8 mouse cellular contexts compared by ENCODE assay signal in genomic region chr9:75435918-75436317, GRCm38 (mm10). TPM values are rescaled to one million over a fixed set of nuclear protein-coding genes. Genes with fewer than 3 reads are reported as not detected.
A peak's percentile ranks its signal among the peaks of the same experiment; 100 is the strongest.
DNase-seq lines count a peak whose midpoint lies in the region; ATAC-seq and TF ChIP-seq lines count a peak whose summit lies in the region.

No protein-coding gene starts in this region.

- peak overlapping the region; percentile 56 for H3K4me3 ChIP-seq in ES-Bruce4 (ENCODE audit: low read depth, low read length)
- no peak overlapping the region for H3K4me3 ChIP-seq in bone marrow macrophage, adult 2 months (ENCODE audit: insufficient read depth, low read length)
- no peak overlapping the region for H3K4me3 ChIP-seq in forebrain, embryonic 13.5 days
- H3K4me3 ChIP-seq in heart, postnatal 0 days (ENCODE audit: low read depth, low read length) = no peak overlapping the region
- no peak overlapping the region for H3K4me3 ChIP-seq in lung, adult 2 months (replicated peaks; ENCODE audit: extremely low read depth, low read depth, low read length)
- H3K4me3 ChIP-seq in olfactory bulb, adult 2 months (ENCODE audit: insufficient read depth, low read depth, low read length) = no peak overlapping the region
- 0 out of 2 replicates have a peak overlapping the region, but pooled peaks have one; percentile 1 for H3K4me3 ChIP-seq in thymus, adult 2 months (ENCODE audit: control insufficient read depth, insufficient read depth, low read length)

- TF ChIP-seq POLR2A in ES-Bruce4 (IDR thresholded peaks at IDR 0.05; ENCODE audit: insufficient read depth, low read length) = no peak
- no peak for TF ChIP-seq POLR2A in bone marrow macrophage, adult 2 months (IDR thresholded peaks at IDR 0.05; ENCODE audit: borderline replicate concordance, low read depth, low read length)
- 0 out of 2 replicates have a peak, but pooled peaks have one; percentile 7 for TF ChIP-seq POLR2A in lung, adult 2 months (IDR thresholded peaks at IDR 0.05; ENCODE audit: borderline replicate concordance, extremely low read depth, low read depth, low read length)
- TF ChIP-seq POLR2A in olfactory bulb, adult 2 months (IDR thresholded peaks at IDR 0.05; ENCODE audit: insufficient read depth, low read depth, low read length) = no peak
- TF ChIP-seq POLR2A in thymus, adult 2 months (IDR thresholded peaks at IDR 0.05; ENCODE audit: control insufficient read depth, extremely low read depth, insufficient read depth, low read length, poor library complexity) = no peak

- peak overlapping the region; percentile 94 for H3K27ac ChIP-seq in ES-Bruce4 (ENCODE audit: insufficient read depth, low read length)
- peak overlapping the region; percentile 90 for H3K27ac ChIP-seq in bone marrow macrophage, adult 2 months (ENCODE audit: insufficient read depth, low read depth, low read length)
- H3K27ac ChIP-seq in forebrain, embryonic 13.5 days = no peak overlapping the region
- H3K27ac ChIP-seq in heart, postnatal 0 days (ENCODE audit: low read depth) = peak overlapping the region; percentile 11
- H3K27ac ChIP-seq in olfactory bulb, adult 2 months (ENCODE audit: insufficient read depth, low read depth, low read length) = peak overlapping the region; percentile 51; the same call in 1 of the 2 replicates
- no peak overlapping the region for H3K27ac ChIP-seq in thymus, adult 2 months (ENCODE audit: control insufficient read depth, insufficient read depth, low read length)

- no peaks in the 10 kb centered on the region for H3K27me3 ChIP-seq in ES-Bruce4 (ENCODE audit: control insufficient read depth, insufficient read depth, low read length, poor library complexity, severe bottlenecking)
- H3K27me3 ChIP-seq in forebrain, embryonic 13.5 days = no peaks in the 10 kb centered on the region
- no peaks in the 10 kb centered on the region for H3K27me3 ChIP-seq in heart, postnatal 0 days (ENCODE audit: control insufficient read depth, insufficient read depth, low read length)
- no peaks in the 10 kb centered on the region for H3K27me3 ChIP-seq in thymus, adult 2 months (ENCODE audit: control insufficient read depth, insufficient read depth, low read length)

- H3K9ac ChIP-seq in ES-Bruce4 (ENCODE audit: low read depth, poor library complexity, severe bottlenecking) = peak overlapping the region; percentile 41
- H3K9ac ChIP-seq in forebrain, embryonic 13.5 days = no peak overlapping the region
- H3K9ac ChIP-seq in heart, postnatal 0 days (replicated peaks; ENCODE audit: low read depth, low read length) = no peak overlapping the region

- no peaks in the 10 kb centered on the region for H3K9me3 ChIP-seq in ES-Bruce4 (replicated peaks; ENCODE audit: control insufficient read depth, insufficient read depth, low read length, poor library complexity, severe bottlenecking)
- no peaks in the 10 kb centered on the region for H3K9me3 ChIP-seq in forebrain, embryonic 13.5 days (replicated peaks)
- H3K9me3 ChIP-seq in heart, postnatal 0 days (replicated peaks; ENCODE audit: control insufficient read depth, low read length) = no peaks in the 10 kb centered on the region

- no peak for TF ChIP-seq EP300 in ES-Bruce4 (IDR thresholded peaks at IDR 0.05; ENCODE audit: insufficient read depth, low read depth, low read length)
- peak; percentile 53; the same call in 1 of the 2 replicates for TF ChIP-seq EP300 in heart, postnatal 0 days (IDR thresholded peaks at IDR 0.05; ENCODE audit: low read depth)

- peaks cover 4% of the 10 kb centered on the region for H3K4me1 ChIP-seq in ES-Bruce4 (ENCODE audit: control insufficient read depth, insufficient read depth, low read length)
- H3K4me1 ChIP-seq in bone marrow macrophage, adult 2 months (ENCODE audit: control insufficient read depth, insufficient read depth, low read length) = peaks cover 38% of the 10 kb centered on the region
- peaks cover 9% of the 10 kb centered on the region for H3K4me1 ChIP-seq in forebrain, embryonic 13.5 days
- H3K4me1 ChIP-seq in heart, postnatal 0 days (ENCODE audit: control insufficient read depth, insufficient read depth) = peaks cover 4% of the 10 kb centered on the region; the same call in 1 of the 2 replicates
- peaks cover 20% of the 10 kb centered on the region for H3K4me1 ChIP-seq in lung, adult 2 months (ENCODE audit: control insufficient read depth, insufficient read depth, low read length)
- peaks cover 9% of the 10 kb centered on the region for H3K4me1 ChIP-seq in olfactory bulb, adult 2 months (ENCODE audit: control insufficient read depth, insufficient read depth, low read length)
- peaks cover 25% of the 10 kb centered on the region for H3K4me1 ChIP-seq in thymus, adult 2 months (replicated peaks; ENCODE audit: control insufficient read depth, insufficient read depth, low read length)

- peak; percentile 55 for ATAC-seq in forebrain, embryonic 13.5 days
- ATAC-seq in heart, postnatal 0 days (ENCODE audit: insufficient read depth, low read depth) = peak; percentile 91

- H3K4me2 ChIP-seq in forebrain, embryonic 13.5 days = 0 out of 2 replicates have a peak overlapping the region, but pooled peaks have one; percentile 3
- H3K4me2 ChIP-seq in heart, postnatal 0 days (ENCODE audit: low read depth, low read length) = peak overlapping the region; percentile 23; the same call in 1 of the 2 replicates

- 3% methylated on average over 12 of the region's 12 CpGs for WGBS in forebrain, embryonic 13.5 days
- WGBS in heart, postnatal 0 days = 1% methylated on average over 12 of the region's 12 CpGs
- under 1% methylated on average over 12 of the region's 12 CpGs for WGBS in lung, adult 2 months
- WGBS in olfactory bulb, adult 2 months = 16% methylated on average over 12 of the region's 12 CpGs
- WGBS in thymus, adult 2 months = 3% methylated on average over 12 of the region's 12 CpGs

- no peaks in the 10 kb centered on the region for H3K36me3 ChIP-seq in ES-Bruce4 (ENCODE audit: control insufficient read depth, insufficient read depth, low read length, poor library complexity, severe bottlenecking)
- H3K36me3 ChIP-seq in forebrain, embryonic 13.5 days (ENCODE audit: poor library complexity, severe bottlenecking) = no peaks in the 10 kb centered on the region
- H3K36me3 ChIP-seq in heart, postnatal 0 days (replicated peaks; ENCODE audit: control insufficient read depth, insufficient read depth, low read length) = no peaks in the 10 kb centered on the region
- no peaks in the 10 kb centered on the region for H3K36me3 ChIP-seq in thymus, adult 2 months (ENCODE audit: control insufficient read depth, insufficient read depth, low read length)

- TF ChIP-seq CTCF in ES-Bruce4 (IDR thresholded peaks at IDR 0.05; ENCODE audit: low read depth, low read length) = no peak
- TF ChIP-seq CTCF in bone marrow macrophage, adult 2 months (IDR thresholded peaks at IDR 0.05; ENCODE audit: low read depth, low read length) = no peak
- no peak for TF ChIP-seq CTCF in heart, postnatal 0 days (IDR thresholded peaks at IDR 0.05; ENCODE audit: low read depth)
- no peak for TF ChIP-seq CTCF in lung, adult 2 months (IDR thresholded peaks at IDR 0.05; ENCODE audit: insufficient read depth, low read length)
- TF ChIP-seq CTCF in olfactory bulb, adult 2 months (IDR thresholded peaks at IDR 0.05; ENCODE audit: insufficient read depth, low read depth, low read length) = no peak
- no peak for TF ChIP-seq CTCF in thymus, adult 2 months (IDR thresholded peaks at IDR 0.05; ENCODE audit: borderline replicate concordance, control insufficient read depth, extremely low read depth, insufficient read depth, low read length, poor library complexity)

- DNase-seq in heart, postnatal 0 days (ENCODE audit: low spot score) = peak; percentile 95
- DNase-seq in kidney, postnatal 4 days = peak; percentile 79 to 89
- peak; percentile 76 for DNase-seq in lung, adult 2 months
- peak; percentile 55 for DNase-seq in thymus, adult 2 months

RNA-seq across cellular contexts. Expression of gene Leo1, which starts 5.4 kb away (rescaled TPM):
- polyA plus RNA-seq in ES-Bruce4 (2011; ENCODE audit: insufficient read depth, insufficient read length, low read depth, missing spikeins) = 56.3 and 57.7 TPM in 2 replicates
- 12.9 and 14.5 TPM in 2 replicates for polyA plus RNA-seq in bone marrow macrophage, adult 2 months (2012; ENCODE audit: insufficient read depth, insufficient read length, missing spikeins)
- polyA plus RNA-seq in forebrain, embryonic 13.5 days (2015; fragmentation: Nextera tagmentation; extraction: Ambion mirVana) = 44.2 and 44.5 TPM in 2 replicates
- 5.7 and 11.4 TPM in 2 replicates for total RNA-seq in heart, postnatal 0 days (2014; rRNA removed; ENCODE audit: low replicate concordance)
- polyA plus RNA-seq in heart, postnatal 0 days (2015; fragmentation: Nextera tagmentation; extraction: Ambion mirVana) = 19.6 and 20.0 TPM in 2 replicates
- polyA plus RNA-seq in lung, adult 2 months (2012; rRNA removed) = 2.5 and 4.1 TPM in 2 replicates
- not detected in 2 replicates for polyA plus RNA-seq in olfactory bulb, adult 2 months (2012; ENCODE audit: insufficient read depth, insufficient read length, low replicate concordance, missing spikeins)
- 6.7 and 9.0 TPM in 2 replicates for polyA plus RNA-seq in thymus, adult 2 months (2012; rRNA removed)

RNA-seq across cellular contexts. Expression of gene Mapk6, which starts 26.1 kb away (rescaled TPM):
- polyA plus RNA-seq in ES-Bruce4 (2011; ENCODE audit: insufficient read depth, insufficient read length, low read depth, missing spikeins) = 130 and 147 TPM in 2 replicates
- 31.3 and 39.7 TPM in 2 replicates for polyA plus RNA-seq in bone marrow macrophage, adult 2 months (2012; ENCODE audit: insufficient read depth, insufficient read length, missing spikeins)
- polyA plus RNA-seq in forebrain, embryonic 13.5 days (2015; fragmentation: Nextera tagmentation; extraction: Ambion mirVana) = 139 and 157 TPM in 2 replicates
- total RNA-seq in heart, postnatal 0 days (2014; rRNA removed; ENCODE audit: low replicate concordance) = 36.2 and 51.0 TPM in 2 replicates
- polyA plus RNA-seq in heart, postnatal 0 days (2015; fragmentation: Nextera tagmentation; extraction: Ambion mirVana) = 30.1 and 33.6 TPM in 2 replicates
- polyA plus RNA-seq in lung, adult 2 months (2012; rRNA removed) = 14.5 and 25.2 TPM in 2 replicates
- polyA plus RNA-seq in olfactory bulb, adult 2 months (2012; ENCODE audit: insufficient read depth, insufficient read length, low replicate concordance, missing spikeins) = not detected in 2 replicates
- polyA plus RNA-seq in thymus, adult 2 months (2012; rRNA removed) = 31.7 and 38.4 TPM in 2 replicates

Comparison
In these comparisons a context has a peak if more than half of its experiments do, and no peak if none do; other contexts are left out.
1. H3K27ac ChIP-seq: peak in ES-Bruce4 (single experiment), bone marrow macrophage, adult 2 months (single experiment), heart, postnatal 0 days (single experiment) and olfactory bulb, adult 2 months (single experiment); none in forebrain, embryonic 13.5 days (single experiment) and thymus, adult 2 months (single experiment).
2. H3K4me3 ChIP-seq: peak in ES-Bruce4 (single experiment) and thymus, adult 2 months (single experiment); none in bone marrow macrophage, adult 2 months (single experiment), forebrain, embryonic 13.5 days (single experiment), heart, postnatal 0 days (single experiment), lung, adult 2 months (single experiment) and olfactory bulb, adult 2 months (single experiment).
3. Peak in every context shown above with its lines, with median percentiles within 50 percentile points of each other: DNase-seq.